In the genomic region with DNA sequence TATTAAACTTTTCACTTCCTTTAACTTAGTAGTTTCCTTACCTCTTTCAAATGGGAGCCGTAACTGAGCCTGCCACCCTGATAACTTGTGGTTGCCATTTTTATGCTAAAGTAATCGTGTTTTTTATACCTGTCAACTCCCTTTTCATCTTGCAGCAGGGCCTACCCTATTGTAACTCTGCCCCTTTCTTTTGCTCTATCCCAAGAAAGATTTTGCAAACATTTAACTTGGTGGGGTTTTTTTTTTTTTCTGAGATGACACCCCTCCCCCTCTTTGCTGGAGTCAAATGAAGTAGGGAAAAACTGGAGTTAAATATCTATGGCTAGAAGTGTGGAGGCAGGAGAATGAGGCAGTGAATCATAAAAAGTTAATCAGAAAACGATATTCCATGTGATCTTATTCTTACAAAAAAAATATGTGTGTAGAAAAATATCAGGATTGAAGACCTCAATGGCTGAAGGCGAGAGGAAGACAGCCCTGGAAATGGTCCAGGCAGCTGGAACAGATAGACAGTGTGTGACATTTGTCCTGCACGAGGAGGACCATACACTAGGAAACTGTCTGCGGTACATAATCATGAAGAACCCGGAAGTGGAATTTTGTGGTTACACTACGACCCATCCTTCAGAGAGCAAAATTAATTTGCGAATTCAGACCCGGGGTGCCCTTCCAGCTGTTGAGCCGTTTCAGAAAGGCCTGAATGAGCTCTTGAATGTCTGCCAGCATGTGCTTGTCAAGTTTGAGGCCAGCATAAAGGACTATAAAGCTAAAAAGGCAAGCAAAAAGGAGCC, we compare ENCODE assay signal across 8 mouse cellular contexts. TPM values are rescaled to one million over a fixed set of nuclear protein-coding genes. Genes with fewer than 3 reads are reported as not detected.
DNase-seq lines count a peak whose midpoint lies in the region; ATAC-seq and TF ChIP-seq lines count a peak whose summit lies in the region.

No protein-coding gene starts in this region.

- WGBS in heart, embryonic 11.5 days (ENCODE audit: insufficient replicate concordance) = 64% methylated on average over 11 of the region's 11 CpGs
- WGBS in bone marrow, adult 2 months = 36% methylated on average over 11 of the region's 11 CpGs
- 64% methylated on average over 11 of the region's 11 CpGs for WGBS in intestine, embryonic 14.5 days
- 38% methylated on average over 11 of the region's 11 CpGs for WGBS in liver, postnatal 0 days (ENCODE audit: insufficient replicate concordance)

- no peaks in the 10 kb centered on the region for H3K27me3 ChIP-seq in heart, embryonic 11.5 days (ENCODE audit: control insufficient read depth, insufficient read depth, low read length)
- no peaks in the 10 kb centered on the region for H3K27me3 ChIP-seq in intestine, embryonic 14.5 days (replicated peaks; ENCODE audit: control insufficient read depth, insufficient read depth, low read length)
- no peaks in the 10 kb centered on the region for H3K27me3 ChIP-seq in liver, postnatal 0 days (ENCODE audit: insufficient read depth, low read length)

- peaks cover 17% of the 10 kb centered on the region for H3K4me1 ChIP-seq in heart, embryonic 11.5 days (ENCODE audit: control insufficient read depth, insufficient read depth, low read length)
- no peaks in the 10 kb centered on the region; the same call in 1 of the 2 replicates for H3K4me1 ChIP-seq in bone marrow, adult 2 months (ENCODE audit: control insufficient read depth, insufficient read depth, low read length)
- H3K4me1 ChIP-seq in intestine, embryonic 14.5 days (replicated peaks; ENCODE audit: control insufficient read depth, insufficient read depth, low read length) = peaks cover 16% of the 10 kb centered on the region
- peaks cover 13% of the 10 kb centered on the region for H3K4me1 ChIP-seq in liver, postnatal 0 days (ENCODE audit: insufficient read depth)

- no peak for TF ChIP-seq EP300 in liver, postnatal 0 days (IDR thresholded peaks at IDR 0.05; ENCODE audit: low read depth)

- peak overlapping the region; percentile 91 for H3K4me3 ChIP-seq in heart, embryonic 11.5 days (ENCODE audit: low read depth, low read length)
- peak overlapping the region; percentile 85 for H3K4me3 ChIP-seq in bone marrow, adult 2 months (replicated peaks; ENCODE audit: control insufficient read depth, low read depth, low read length)
- H3K4me3 ChIP-seq in intestine, embryonic 14.5 days (ENCODE audit: low read depth, low read length) = peak overlapping the region; percentile 87
- H3K4me3 ChIP-seq in liver, postnatal 0 days (ENCODE audit: low read depth, low read length) = peak overlapping the region; percentile 68

- no peak overlapping the region for H3K27ac ChIP-seq in heart, embryonic 11.5 days (ENCODE audit: low read depth, low read length)
- H3K27ac ChIP-seq in bone marrow, adult 2 months (ENCODE audit: control insufficient read depth, insufficient read depth, low read depth, low read length, poor library complexity) = peak overlapping the region; percentile 83
- no peak overlapping the region for H3K27ac ChIP-seq in intestine, embryonic 14.5 days (ENCODE audit: low read depth)
- H3K27ac ChIP-seq in liver, postnatal 0 days (ENCODE audit: low read depth) = peak overlapping the region; percentile 76

- H3K9ac ChIP-seq in heart, embryonic 11.5 days (ENCODE audit: low read depth, low read length) = peak overlapping the region; percentile 88
- peak overlapping the region; percentile 79 for H3K9ac ChIP-seq in intestine, embryonic 14.5 days (ENCODE audit: low read length)
- H3K9ac ChIP-seq in liver, postnatal 0 days (replicated peaks) = peak overlapping the region; percentile 83

- H3K4me2 ChIP-seq in heart, embryonic 11.5 days = peak overlapping the region; percentile 94
- peak overlapping the region; percentile 92 for H3K4me2 ChIP-seq in intestine, embryonic 14.5 days (ENCODE audit: low read length)
- peak overlapping the region; percentile 89 for H3K4me2 ChIP-seq in liver, postnatal 0 days (ENCODE audit: low read depth, low read length)

- H3K36me3 ChIP-seq in heart, embryonic 11.5 days (ENCODE audit: control insufficient read depth, insufficient read depth, low read length) = no peaks in the 10 kb centered on the region
- H3K36me3 ChIP-seq in intestine, embryonic 14.5 days (ENCODE audit: control insufficient read depth, insufficient read depth, low read length) = peaks cover 22% of the 10 kb centered on the region
- H3K36me3 ChIP-seq in liver, postnatal 0 days (replicated peaks; ENCODE audit: insufficient read depth, low read length) = 0 out of 2 replicates have a peak, but pooled peaks cover 11% of the 10 kb centered on the region

- no peak for DNase-seq in heart, adult 9 months (ENCODE audit: low spot score in 2 of 2)
- DNase-seq in intestine, embryonic 14.5 days (ENCODE audit: low spot score) = no peak
- no peak for DNase-seq in liver, postnatal 0 days
- DNase-seq in frontal cortex, postnatal 25 days (ENCODE audit: low spot score in 2 of 2) = no peak
- no peak for DNase-seq in frontal cortex, adult 2 months (ENCODE audit: extremely low spot score in 1 of 2, low spot score in 1 of 2)

- H3K9me3 ChIP-seq in heart, embryonic 11.5 days (replicated peaks; ENCODE audit: control insufficient read depth, low read length) = no peaks in the 10 kb centered on the region
- no peaks in the 10 kb centered on the region for H3K9me3 ChIP-seq in intestine, embryonic 14.5 days (ENCODE audit: control insufficient read depth, low read length)
- no peaks in the 10 kb centered on the region for H3K9me3 ChIP-seq in liver, postnatal 0 days (ENCODE audit: low read length)

- no peak for ATAC-seq in heart, embryonic 11.5 days (replicated peaks; ENCODE audit: insufficient number of reproducible peaks, low FRiP score, low TSS enrichment)
- no peak for ATAC-seq in intestine, embryonic 14.5 days (replicated peaks; ENCODE audit: low FRiP score, low TSS enrichment, low read depth)
- no peak for ATAC-seq in liver, postnatal 0 days
- no peak for ATAC-seq in frontal cortex, adult (ENCODE audit: low TSS enrichment)

- no peak for TF ChIP-seq POLR2A in bone marrow, adult 2 months (IDR thresholded peaks at IDR 0.05; ENCODE audit: borderline replicate concordance, control insufficient read depth, low read depth, low read length)

- TF ChIP-seq CTCF in bone marrow, adult 2 months (IDR thresholded peaks at IDR 0.05; ENCODE audit: control insufficient read depth, insufficient read depth, low read length) = no peak
- no peak for TF ChIP-seq CTCF in liver, postnatal 0 days (IDR thresholded peaks at IDR 0.05; ENCODE audit: low read depth)

RNA-seq across cellular contexts. Expression of a gene that starts 1.5 kb away (rescaled TPM):
- 103 TPM in 2 replicates for polyA plus RNA-seq in heart, embryonic 11.5 days (2014; fragmentation: Nextera tagmentation; extraction: Ambion mirVana)
- 67.3 and 100 TPM in 2 replicates for polyA plus RNA-seq in bone marrow, adult 2 months (2011; ENCODE audit: insufficient read depth, insufficient read length, low replicate concordance, missing spikeins)
- polyA plus RNA-seq in intestine, embryonic 14.5 days (2014; fragmentation: Nextera tagmentation; extraction: Ambion mirVana) = 157 and 163 TPM in 2 replicates
- polyA plus RNA-seq in liver, postnatal 0 days (2015; fragmentation: Nextera tagmentation; extraction: Ambion mirVana) = 72.2 and 72.9 TPM in 2 replicates
- 76.4 and 76.5 TPM in 2 replicates for polyA plus RNA-seq in frontal cortex, adult 2 months (2012; rRNA removed)

RNA-seq across cellular contexts. Expression of a gene that starts 1.9 kb away (rescaled TPM):
- polyA plus RNA-seq in heart, embryonic 11.5 days (2014; fragmentation: Nextera tagmentation; extraction: Ambion mirVana) = 9.4 and 11.0 TPM in 2 replicates
- 3.6 and 3.8 TPM in 2 replicates for polyA plus RNA-seq in bone marrow, adult 2 months (2011; ENCODE audit: insufficient read depth, insufficient read length, low replicate concordance, missing spikeins)
- polyA plus RNA-seq in intestine, embryonic 14.5 days (2014; fragmentation: Nextera tagmentation; extraction: Ambion mirVana) = 17.9 and 18.7 TPM in 2 replicates
- polyA plus RNA-seq in liver, postnatal 0 days (2015; fragmentation: Nextera tagmentation; extraction: Ambion mirVana) = 5.4 and 6.9 TPM in 2 replicates
- polyA plus RNA-seq in frontal cortex, adult 2 months (2012; rRNA removed) = 7.6 and 10.5 TPM in 2 replicates

Comparison
In these comparisons a context has a peak if more than half of its experiments do, and no peak if none do; other contexts are left out.
1. H3K27ac ChIP-seq: peak in bone marrow, adult 2 months (single experiment) and liver, postnatal 0 days (single experiment); none in heart, embryonic 11.5 days (single experiment) and intestine, embryonic 14.5 days (single experiment).
2. Peak in every context shown above with its lines, with median percentiles within 50 percentile points of each other: H3K4me2 ChIP-seq, H3K4me3 ChIP-seq and H3K9ac ChIP-seq.